Mouse (Mus musculus): ENCODE data around the gene Polg.
A peak's percentile ranks its signal among the peaks of the same experiment; 100 is the strongest.

Gene Polg

DNA sequence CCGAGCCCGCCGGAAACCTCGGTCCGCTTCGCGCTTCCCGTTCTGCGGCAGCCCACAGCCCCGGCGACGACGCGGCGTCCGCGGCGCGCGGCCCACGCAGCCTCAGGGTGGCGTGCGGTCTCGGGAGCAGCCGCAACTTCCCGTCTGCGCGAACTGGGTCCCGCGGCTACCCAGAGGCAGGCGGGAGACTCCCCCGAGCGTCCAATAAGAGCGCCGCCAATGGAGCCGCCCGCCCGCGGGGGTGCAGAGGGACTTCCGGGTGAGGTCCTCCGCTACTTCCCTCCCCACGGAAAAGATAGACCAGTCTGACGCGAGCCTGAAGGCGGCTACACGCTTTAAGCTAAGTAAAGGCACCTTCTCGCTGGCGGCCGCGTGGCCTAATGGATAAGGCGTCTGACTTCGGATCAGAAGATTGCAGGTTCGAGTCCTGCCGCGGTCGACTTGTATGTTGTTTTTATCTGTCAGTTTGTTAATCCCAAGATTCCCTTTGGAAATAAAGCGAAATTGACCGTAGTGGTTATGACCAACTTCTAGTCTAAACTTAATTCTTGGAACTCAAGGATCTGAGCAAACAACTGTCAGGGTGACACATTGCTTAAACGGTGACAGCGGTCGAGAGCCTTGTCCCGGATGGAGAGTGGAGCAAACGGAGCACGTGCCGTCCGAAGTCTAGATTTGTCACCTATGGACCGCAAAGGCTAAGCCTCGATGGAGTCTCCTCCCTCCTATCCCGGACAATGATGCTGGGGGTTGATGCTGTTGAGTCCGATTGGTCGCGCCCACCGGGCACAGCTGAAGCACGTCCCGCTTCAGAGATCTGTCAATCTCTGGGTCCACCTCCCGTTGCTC is at the start of gene Polg:
Gene Polg, minus strand, starts transcription at position 310 of the 849 bp plus-strand sequence.
- DNase-seq (ENCODE audit: extremely low read depth, low read depth) = peak; percentile 94

DNA sequence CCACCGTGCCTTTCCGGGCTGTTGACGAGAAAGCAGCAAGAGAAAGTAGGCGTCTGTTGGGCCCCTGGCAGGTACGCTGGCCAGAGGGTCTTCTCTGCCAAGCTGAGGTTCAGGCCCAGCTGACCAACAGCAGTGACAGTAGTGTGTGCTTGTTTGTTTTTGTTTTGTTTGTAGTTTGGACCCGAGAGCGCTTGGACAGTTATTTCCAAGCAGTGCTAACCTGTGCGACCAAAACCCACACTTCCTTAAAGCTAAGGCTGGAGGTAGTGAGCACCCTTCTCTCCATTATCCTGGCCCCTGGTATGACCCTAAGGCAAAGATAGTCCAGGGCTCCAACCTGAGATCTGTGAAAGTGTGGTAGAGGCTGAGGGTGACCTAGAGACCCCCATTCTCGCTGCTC is 49.7 kb upstream of the Polg start:
- DNase-seq (ENCODE audit: extremely low read depth, low read depth) = no peak

DNA sequence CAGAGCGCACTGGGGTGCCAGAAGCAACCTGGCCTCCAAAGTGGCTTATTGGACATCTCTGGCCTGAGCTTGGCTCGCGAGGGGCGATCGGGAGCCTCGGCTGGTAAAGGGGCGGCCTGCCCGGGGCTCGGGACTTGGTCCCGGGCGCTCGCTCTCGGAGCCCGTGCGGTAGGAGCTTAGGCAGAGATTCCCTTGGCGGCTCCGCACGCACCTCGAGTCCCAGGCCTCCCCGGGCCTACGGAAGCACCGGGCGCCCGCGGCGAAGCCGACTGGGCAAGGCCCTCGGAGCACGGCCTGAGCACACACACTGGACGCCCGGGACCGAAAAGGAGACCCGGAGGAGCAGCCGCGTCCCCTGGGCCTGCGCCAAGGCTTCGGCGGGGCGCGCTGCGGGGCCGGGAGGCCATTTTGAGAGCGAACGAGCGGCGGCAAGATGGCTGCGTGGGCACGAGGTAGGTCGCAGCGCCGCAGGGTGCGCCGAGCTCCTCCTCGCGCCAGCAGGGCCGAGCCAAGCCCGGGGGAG is 49.1 kb upstream of the Polg start:
- DNase-seq (ENCODE audit: extremely low read depth, low read depth) = no peak

DNA sequence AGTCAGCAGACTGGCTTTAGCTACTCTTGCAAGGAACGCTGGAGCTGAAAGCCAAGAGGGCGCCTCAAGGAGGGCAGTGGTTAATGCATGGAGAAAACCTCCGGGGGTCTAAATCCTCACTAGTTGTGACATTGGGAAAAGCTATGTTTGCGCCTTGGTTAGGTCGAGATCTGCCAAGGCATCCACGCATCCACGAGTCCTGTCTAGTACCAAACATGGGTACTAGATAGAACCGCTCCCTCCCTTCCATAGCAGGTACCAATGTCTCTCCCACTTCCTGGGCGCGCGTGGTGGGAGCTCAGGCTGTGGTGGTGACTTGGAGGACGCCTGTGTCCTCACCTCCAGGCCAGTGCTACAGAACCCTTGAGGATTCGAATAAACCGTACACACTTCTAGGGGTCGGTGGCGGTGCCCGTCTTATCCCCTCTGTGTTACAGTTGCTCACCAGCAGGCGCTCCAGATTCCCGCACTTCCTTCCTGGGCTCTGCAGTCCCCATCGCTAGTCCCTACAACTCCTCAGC is 48.3 kb upstream of the Polg start:
- DNase-seq (ENCODE audit: extremely low read depth, low read depth) = no peak

DNA sequence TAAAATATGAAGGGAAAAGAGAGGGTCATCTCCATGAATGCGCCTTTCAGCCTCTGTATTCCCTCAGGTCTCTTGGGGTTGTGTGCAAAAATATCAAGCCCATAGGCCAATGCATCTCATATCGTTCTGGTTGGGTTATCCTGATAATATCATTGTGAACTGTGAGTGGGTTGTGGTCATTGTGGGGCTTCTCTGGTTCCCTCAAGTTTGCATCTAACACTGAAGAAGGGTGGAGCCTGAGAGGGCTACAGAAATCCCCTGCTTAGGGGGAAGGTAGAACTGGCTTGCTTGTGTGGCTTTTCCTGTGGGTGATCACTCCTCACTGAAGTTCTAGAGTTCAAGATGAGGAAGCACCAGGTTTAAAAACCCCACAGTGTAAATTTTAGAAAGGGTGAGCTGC is 47.3 kb upstream of the Polg start:
- no peak for DNase-seq (ENCODE audit: extremely low read depth, low read depth)

DNA sequence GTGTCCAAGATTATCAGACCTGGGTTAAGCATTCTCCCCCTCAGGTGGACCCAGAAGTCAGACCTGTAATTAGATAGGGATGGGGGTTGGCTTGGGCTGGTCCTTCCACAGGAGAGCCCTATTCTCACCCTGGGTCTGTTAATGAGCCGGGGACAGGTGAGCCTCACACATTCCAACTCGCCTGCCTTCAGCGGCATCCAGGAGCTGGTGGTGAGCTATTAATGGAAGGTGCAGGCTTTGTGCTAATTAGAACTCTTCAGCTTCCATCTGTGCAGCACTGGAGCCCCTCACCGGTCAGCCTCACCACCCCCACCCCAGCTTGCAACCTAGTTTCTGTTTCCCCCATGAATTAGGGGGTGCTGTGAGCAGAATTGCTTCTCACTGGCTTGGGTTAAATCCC is 46.3 kb upstream of the Polg start:
- no peak for DNase-seq (ENCODE audit: extremely low read depth, low read depth)

DNA sequence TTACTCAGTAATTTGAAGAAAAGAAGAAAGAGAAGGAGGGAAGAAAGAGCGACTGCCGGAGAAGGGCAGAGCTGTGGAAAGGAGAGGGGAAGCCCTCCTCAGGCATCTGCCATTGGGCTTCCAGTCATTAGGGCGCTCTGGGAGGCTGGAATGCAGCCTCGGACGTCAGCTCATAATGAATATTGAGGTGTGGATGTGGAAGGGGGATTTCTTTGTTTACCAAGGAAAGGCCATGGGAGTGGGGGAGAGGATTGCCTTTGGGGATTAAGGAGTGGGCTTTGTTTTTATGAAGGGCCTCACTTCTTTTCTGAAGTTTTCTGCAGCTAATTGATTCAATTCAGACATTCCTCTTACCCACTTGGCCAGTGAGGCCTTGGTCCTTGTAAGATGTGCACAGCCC is 45.5 kb upstream of the Polg start:
- DNase-seq (ENCODE audit: extremely low read depth, low read depth) = no peak

DNA sequence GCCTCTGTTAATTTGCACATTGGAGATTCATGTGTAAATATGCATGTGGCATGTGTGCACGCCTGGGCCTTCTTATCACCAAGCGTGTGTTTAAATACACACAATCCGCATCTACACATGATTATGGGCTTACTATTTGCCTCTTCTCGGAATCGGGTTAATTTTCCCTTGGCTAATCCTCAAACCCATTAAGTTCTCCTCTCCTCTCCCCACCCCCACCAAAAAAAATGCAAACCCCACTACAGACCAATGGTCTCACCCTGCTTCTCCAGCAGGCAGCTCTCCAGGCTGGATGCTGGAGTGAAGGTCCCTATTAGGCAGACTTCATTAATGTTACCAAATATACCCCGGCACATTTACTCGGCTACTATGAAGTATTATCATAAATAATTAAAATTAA is 45.0 kb upstream of the Polg start:
- DNase-seq (ENCODE audit: extremely low read depth, low read depth) = no peak

DNA sequence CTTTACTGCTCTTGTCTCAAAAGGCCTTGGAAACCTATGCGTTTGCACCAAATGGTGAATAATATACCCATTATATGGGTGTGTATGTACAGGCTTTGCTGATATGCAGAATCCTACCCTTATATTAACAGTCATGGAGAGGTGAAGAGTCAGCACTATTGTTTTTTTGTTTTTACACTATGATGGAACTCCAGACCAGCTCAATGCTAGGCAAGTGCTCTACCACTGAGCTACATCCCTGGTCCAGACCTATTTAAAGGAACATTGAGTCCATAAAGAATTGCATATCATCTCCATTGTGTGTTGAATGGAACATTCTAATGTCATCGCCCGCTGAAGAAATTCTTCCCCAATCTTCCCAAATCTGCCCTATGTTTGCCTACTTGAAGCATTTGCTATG is 44.5 kb upstream of the Polg start:
- no peak for DNase-seq (ENCODE audit: extremely low read depth, low read depth)

DNA sequence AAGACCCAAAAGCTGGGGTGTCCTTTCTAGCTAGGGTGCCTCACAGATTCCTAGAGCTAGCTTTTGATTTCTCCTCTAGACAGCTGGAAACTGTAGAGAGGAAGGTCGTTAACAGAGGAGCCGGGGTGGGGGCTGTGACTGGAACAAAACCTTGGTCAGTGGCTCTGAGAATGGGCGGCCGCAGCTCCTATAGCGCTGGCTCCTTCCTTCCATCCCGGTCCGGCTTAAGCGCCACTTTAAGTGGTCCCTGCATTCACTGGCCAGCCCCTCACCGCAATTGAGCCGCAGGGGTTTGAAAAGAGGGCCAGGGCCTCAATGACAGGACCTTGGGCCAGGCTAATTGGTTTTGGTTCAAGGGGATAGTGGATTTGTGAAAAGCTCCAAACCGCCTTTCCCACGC is 43.5 kb upstream of the Polg start:
- no peak for DNase-seq (ENCODE audit: extremely low read depth, low read depth)

DNA sequence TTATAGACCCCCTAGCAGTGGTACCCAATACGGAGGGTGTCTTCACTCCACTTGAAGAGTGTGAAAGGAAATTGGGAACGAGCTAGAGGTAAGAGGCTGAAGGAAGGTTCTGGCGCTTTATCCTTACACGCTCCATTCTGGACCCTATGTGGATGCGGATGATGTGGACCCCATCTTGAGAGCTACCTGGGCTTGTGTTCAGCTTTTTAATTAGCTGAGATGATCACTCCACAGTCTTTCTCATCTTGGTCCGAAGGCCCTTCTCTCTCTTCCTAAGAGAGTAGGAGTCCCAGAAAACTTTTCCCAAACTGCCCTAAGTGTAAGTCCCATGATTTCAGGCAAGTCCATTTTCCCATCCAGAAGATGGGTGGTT is 43.1 kb upstream of the Polg start:
- DNase-seq (ENCODE audit: extremely low read depth, low read depth) = no peak

DNA sequence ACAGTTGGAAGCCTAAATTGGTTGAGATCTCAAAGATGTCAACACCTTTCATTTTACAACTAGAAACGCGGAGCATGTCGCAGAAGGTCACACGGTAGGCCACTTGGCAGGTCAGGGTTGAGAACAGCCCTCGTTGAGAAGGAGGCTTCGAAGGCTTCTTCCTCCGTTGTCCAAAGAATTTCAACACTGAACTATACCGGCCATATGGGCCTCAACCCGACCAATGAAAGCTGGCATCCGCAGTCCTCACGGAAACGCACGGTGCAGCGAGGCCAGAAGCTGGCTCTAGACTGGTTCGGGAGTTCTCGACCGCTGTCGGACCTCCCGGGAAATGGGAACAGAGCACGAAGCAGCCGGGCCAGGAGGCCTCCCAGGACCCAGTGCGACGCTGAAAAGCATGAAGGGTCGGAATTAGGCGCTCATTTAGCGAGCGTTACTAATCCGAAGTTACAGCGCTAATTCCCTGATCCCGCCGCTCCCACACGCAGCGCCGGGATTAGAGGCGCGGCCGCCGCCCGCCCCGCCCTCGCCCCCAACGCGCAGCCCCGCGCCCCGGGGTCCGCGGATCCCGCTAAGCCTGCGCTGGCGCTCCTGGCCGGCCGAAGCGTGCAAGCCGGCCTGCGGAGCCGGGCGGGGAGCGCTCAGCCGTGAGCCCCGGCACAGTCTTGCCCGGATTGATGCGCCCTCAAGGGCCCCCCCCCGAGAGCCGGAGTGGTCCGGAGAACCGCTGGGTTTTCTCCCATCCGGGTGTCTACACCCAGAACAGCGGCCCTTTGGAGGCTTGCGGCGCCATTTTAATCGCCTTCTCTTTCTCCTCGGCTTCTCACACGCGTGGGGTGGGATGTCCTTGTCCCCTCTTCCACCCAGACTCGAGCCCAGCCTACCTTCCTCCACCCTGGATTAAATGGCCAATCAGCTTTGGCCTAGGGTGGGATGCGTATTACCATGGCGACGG is 42.4 kb upstream of the Polg start:
- DNase-seq (ENCODE audit: extremely low read depth, low read depth) = no peak

DNA sequence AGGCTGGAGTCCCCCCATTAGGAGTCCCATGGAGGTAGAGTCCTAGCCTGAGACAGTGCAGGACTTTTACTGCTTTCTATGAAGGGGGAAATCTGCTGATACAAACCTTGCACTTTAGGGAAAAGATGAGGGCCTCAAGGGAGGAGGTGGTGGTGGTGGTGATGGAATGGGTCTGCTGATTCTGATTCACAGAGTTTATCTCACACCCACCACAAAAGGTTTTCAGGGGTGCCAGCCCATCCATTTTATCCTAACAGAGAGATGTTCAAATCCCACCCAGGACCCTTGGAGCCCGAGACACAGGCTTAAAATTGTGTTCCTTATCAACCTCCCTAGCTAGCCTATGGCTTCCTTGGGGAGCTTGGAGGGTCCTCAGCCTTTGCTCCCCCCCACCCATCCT is 41.6 kb upstream of the Polg start:
- DNase-seq (ENCODE audit: extremely low read depth, low read depth) = no peak

DNA sequence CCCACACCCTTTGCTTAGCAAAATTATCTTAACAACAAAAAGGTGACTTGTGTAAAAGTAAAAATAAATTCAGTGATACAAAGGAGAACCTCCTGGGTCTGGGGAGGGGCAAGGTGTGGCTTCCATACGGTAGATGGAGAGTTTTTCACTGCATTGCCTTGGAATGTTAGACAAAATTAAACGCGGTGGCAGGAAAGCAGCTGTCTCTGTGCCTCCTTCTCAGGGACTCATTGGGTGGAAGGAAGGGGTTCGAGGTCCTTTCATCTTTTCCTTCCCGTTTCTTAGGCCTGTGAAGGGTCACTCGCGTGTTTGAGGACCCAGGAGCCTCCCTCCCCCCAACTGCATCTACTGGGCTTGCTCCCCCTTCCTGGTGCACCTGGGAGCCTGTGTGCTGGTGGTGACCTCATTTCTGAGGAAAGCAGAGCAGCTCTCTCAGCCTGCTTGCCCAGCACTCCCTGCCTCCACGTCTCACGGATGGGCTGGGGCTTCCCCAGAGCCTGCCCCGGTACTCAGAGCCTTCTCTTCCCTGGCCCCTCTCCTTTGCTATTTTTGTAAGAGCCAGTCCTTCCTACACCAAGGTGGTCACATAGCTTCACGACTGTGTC is 41.0 kb upstream of the Polg start:
- no peak for DNase-seq (ENCODE audit: extremely low read depth, low read depth)

DNA sequence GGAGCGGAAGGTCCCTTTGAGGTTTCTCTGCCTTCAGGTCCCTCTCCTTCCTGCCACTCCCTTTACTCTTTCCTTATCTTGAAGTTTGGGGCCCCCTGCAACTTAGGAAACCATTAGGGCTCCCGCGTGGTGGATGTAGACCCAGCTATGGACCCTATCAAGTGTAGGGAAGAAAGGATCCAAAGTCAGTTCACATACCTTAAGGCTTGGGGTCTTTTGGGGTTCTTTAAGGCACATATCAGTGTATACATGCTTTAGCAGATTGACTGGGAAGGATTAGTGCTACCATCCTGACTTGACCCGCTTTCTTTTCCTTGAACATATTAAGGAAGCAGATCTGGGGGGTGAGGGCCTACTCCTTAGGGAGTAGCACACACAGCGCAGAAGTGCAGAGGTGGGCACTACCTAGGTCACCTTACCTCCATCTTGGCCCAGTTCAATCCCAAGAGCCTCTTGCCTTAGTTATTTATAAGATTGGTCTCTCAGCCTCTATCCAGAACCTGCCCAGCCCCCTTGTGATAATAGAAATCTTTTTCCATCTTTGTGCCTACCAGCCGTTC is 40.4 kb upstream of the Polg start:
- DNase-seq (ENCODE audit: extremely low read depth, low read depth) = no peak

DNA sequence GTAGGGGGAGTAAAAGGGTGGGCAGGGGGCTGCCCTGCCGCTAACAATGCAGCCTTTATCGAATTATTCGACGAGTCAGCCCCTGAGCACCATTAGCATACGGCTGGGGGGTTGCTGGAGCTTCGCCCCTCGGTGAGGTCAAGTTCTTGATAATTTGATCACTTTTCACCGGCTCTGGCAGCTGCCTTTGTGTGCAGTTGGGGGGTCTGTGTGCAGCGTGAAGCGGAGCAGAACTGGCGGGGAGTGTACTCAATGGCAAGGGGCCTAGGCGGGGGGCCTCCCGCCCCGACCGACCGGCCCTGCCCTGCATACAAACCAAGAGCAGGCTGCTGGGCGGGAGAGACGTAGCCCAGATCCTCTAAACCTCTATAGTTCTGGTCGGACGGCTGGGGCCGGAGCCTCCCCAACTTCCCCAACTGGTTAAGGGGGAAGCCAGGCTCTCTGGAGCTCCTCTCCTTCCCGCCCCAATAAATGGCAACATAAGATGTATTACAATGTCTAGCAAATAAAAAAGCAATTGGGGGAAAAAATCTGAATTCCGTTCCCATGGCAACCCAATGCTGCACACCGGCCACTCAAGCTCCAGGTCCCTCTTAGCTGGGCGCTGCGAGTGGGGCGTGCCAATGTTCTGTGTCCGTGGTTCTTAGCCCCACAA is 39.8 kb upstream of the Polg start:
- no peak for DNase-seq (ENCODE audit: extremely low read depth, low read depth)

DNA sequence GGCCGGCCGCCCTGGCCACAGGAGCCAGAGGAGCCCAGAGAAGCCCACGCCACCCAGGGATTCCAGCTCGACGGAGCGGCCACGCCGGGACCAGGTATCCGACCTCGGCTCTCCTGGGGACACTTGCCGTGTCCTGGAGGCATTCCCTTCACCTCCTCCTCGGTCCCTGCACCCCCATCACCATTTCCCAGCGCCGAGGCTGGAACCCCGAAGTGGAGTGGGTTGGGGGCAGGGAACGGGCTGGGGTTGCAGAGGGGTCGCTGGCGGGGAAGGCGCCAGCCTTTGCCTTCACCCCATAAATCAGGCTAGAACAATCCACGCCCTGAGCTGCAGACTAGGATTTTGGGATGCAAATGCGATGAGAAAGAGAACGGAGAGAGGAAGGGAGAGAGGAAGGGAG is 39.2 kb upstream of the Polg start:
- no peak for DNase-seq (ENCODE audit: extremely low read depth, low read depth)

DNA sequence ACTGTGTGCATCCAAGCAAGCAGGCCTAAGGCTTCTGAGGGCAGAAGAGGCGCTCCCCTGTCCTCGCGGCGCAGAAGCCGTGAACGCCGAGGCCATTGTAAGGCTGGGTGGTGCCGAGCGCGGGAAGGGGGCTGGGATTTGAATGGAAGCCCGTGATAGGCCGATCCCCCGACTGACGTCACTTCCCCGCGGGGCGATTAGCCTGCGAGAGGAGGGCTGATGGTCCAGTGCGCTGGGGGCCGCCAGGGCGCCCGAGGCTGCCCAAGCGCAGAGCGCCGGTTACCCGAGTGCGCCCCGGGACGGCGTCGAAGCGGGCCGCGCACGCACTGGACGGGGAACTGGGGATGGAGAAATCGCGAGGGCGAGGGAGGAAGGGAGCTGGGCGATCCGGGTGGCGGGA is 38.6 kb upstream of the Polg start:
- DNase-seq (ENCODE audit: extremely low read depth, low read depth) = no peak

DNA sequence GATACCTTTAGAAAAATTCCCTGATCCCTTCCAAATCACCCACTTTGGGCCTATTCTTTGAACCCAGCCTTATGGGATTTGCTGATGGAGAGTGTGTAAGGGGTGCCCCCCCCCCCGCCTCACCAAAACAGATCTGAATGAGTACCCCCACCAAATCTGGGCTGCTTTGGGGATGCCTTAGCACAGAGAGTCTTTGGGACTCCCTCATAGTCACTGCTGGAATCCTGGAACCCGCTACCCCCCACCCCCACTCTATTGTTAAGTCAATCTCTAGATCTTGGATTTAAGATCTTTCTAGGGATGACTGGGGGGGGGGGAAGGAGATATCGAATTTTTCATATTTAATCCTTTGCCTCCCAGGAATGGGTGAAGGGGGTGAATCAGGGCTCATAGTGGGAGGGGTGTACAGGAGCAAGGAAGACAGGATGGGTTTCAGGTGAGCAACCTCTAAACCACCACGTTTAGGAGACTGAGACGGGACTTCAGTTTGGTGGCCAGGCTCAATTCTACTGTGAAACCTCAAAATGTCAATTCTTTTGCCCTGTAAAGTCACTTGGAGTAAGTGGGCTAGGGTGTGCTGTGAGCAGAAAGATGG is 37.6 kb upstream of the Polg start:
- no peak for DNase-seq (ENCODE audit: extremely low read depth, low read depth)

DNA sequence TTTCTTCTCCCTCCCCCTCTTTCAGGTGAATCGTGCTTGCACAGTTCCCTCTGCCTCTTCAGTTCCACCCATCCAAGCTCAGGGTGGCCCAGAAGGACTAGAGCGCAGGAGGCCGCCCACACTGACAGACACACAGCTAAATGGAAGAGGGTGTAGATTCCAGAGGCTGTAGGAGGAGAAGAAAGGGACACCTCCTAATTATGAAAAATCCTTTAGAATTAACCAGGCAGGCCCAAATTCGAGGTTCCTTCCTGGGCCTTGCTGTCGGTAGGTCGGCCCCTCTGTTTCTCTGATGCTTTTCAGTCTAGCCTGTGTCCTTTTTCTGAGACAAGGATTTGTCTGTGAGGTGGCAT is 36.9 kb upstream of the Polg start:
- no peak for DNase-seq (ENCODE audit: extremely low read depth, low read depth)

All from MEL-GATA-1-ER (cell line).